Comparison of ENCODE assay signal across 13 mouse cellular contexts in genomic region chr5:85346762-85347161, GRCm38 (mm10).
DNase-seq lines count a peak whose midpoint lies in the region; ATAC-seq and TF ChIP-seq lines count a peak whose summit lies in the region.
"Had no signal": no experiment of that assay in that cellular context is flagged by ENCODE, and none has a peak within 500 bp of the region (broad histone marks: within the 10 kb centered on the region; RNA-seq: fewer than 3 reads in every experiment).

No protein-coding gene starts in this region.

- H3K9me3 ChIP-seq in forebrain, embryonic 12.5 days: no peaks in the 10 kb centered on the region
- no peaks in the 10 kb centered on the region for H3K9me3 ChIP-seq in midbrain, postnatal 0 days (ENCODE audit: low read length)
- H3K9me3 ChIP-seq: liver, embryonic 15.5 days had no signal

- TF ChIP-seq POLR2A in kidney, adult 2 months (IDR thresholded peaks at IDR 0.05; ENCODE audit: low read depth, low read length): no peak

- no peak overlapping the region for H3K4me2 ChIP-seq in forebrain, embryonic 12.5 days
- no peak overlapping the region for H3K4me2 ChIP-seq in midbrain, postnatal 0 days (ENCODE audit: low read depth, low read length, poor library complexity, severe bottlenecking)
- H3K4me2 ChIP-seq: heart, embryonic 11.5 days; liver, embryonic 15.5 days had no signal

- H3K9ac ChIP-seq in forebrain, embryonic 12.5 days: no peak overlapping the region
- H3K9ac ChIP-seq in midbrain, postnatal 0 days (replicated peaks; ENCODE audit: low read length, poor library complexity, severe bottlenecking): no peak overlapping the region
- H3K9ac ChIP-seq: liver, embryonic 15.5 days had no signal

- no peaks in the 10 kb centered on the region for H3K4me1 ChIP-seq in forebrain, embryonic 12.5 days
- no peaks in the 10 kb centered on the region for H3K4me1 ChIP-seq in midbrain, postnatal 0 days (ENCODE audit: insufficient read depth, low read length)
- no peaks in the 10 kb centered on the region for H3K4me1 ChIP-seq in kidney, adult 2 months (ENCODE audit: control insufficient read depth, insufficient read depth, low read length)
- H3K4me1 ChIP-seq: liver, embryonic 15.5 days had no signal

- ATAC-seq in forebrain, embryonic 12.5 days (ENCODE audit: low FRiP score): peak; percentile 86
- ATAC-seq in midbrain, postnatal 0 days (ENCODE audit: low FRiP score): peak; percentile 47; the same call in 1 of the 2 replicates

- no peaks in the 10 kb centered on the region for H3K27me3 ChIP-seq in forebrain, embryonic 12.5 days
- no peaks in the 10 kb centered on the region for H3K27me3 ChIP-seq in midbrain, postnatal 0 days (ENCODE audit: insufficient read depth, low read length)
- no peaks in the 10 kb centered on the region for H3K27me3 ChIP-seq in kidney, adult 2 months (replicated peaks; ENCODE audit: control insufficient read depth, insufficient read depth, low read length)
- H3K27me3 ChIP-seq: liver, embryonic 15.5 days had no signal

- peak overlapping the region; percentile 50; the same call in 1 of the 2 replicates for H3K27ac ChIP-seq in forebrain, embryonic 12.5 days
- no peak overlapping the region for H3K27ac ChIP-seq in midbrain, postnatal 0 days (ENCODE audit: low read depth, low read length)
- no peak overlapping the region for H3K27ac ChIP-seq in kidney, adult 2 months (ENCODE audit: insufficient read depth, low read depth, low read length)
- H3K27ac ChIP-seq: liver, embryonic 15.5 days had no signal

- 64% methylated on average over 3 of the region's 3 CpGs for WGBS in forebrain, embryonic 12.5 days
- WGBS in midbrain, postnatal 0 days: 56% methylated on average over 3 of the region's 3 CpGs
- 81% methylated on average over 3 of the region's 3 CpGs for WGBS in kidney, adult 2 months

- no peak overlapping the region for H3K4me3 ChIP-seq in forebrain, embryonic 12.5 days (replicated peaks)
- no peak overlapping the region for H3K4me3 ChIP-seq in midbrain, postnatal 0 days (ENCODE audit: low read depth, low read length)
- H3K4me3 ChIP-seq in kidney, adult 2 months (ENCODE audit: insufficient read depth, low read depth, low read length): no peak overlapping the region
- H3K4me3 ChIP-seq: erythroblast, embryonic 14.5 days; liver, embryonic 15.5 days had no signal

- peak; percentile 10 to 15 for DNase-seq in frontal cortex, postnatal 14 days (ENCODE audit: low spot score in 2 of 2)
- peak; percentile 16 for DNase-seq in layer of hippocampus, postnatal 25 days (ENCODE audit: extremely low spot score in 1 of 2, low spot score in 1 of 2)
- DNase-seq in midbrain, postnatal 0 days (ENCODE audit: low spot score): peak; percentile 69
- no peak for DNase-seq in kidney, adult 2 months
- no peak for DNase-seq in cerebellum, postnatal 25 days
- DNase-seq in kidney, postnatal 10 days: no peak
- DNase-seq: cerebellum, adult 2 months; kidney, adult 18-20 months; thymus, postnatal 14 days had no signal

- H3K36me3 ChIP-seq in forebrain, embryonic 12.5 days (replicated peaks): no peaks in the 10 kb centered on the region
- no peaks in the 10 kb centered on the region for H3K36me3 ChIP-seq in midbrain, postnatal 0 days (ENCODE audit: insufficient read depth, low read length)
- no peaks in the 10 kb centered on the region for H3K36me3 ChIP-seq in kidney, adult 2 months (ENCODE audit: control insufficient read depth, insufficient read depth, low read length)
- H3K36me3 ChIP-seq: liver, embryonic 15.5 days had no signal

- TF ChIP-seq CTCF in midbrain, postnatal 0 days (IDR thresholded peaks at IDR 0.05): no peak
- TF ChIP-seq CTCF in kidney, adult 2 months (conservative IDR thresholded peaks at IDR 0.05; ENCODE audit: insufficient read depth, insufficient read length, low read depth, low read length): no peak

Comparison
In these comparisons a context has a peak if more than half of its experiments do, and no peak if none do; other contexts are left out.
1. DNase-seq: peak in frontal cortex, postnatal 14 days (2 of 2), layer of hippocampus, postnatal 25 days (2 of 2) and midbrain, postnatal 0 days (single experiment); none in kidney, adult 2 months (single experiment), cerebellum, postnatal 25 days (0 of 2) and kidney, postnatal 10 days (single experiment).